Mouse (Mus musculus): Measurements from ENCODE around the gene Mapk8ip1. TPM values are rescaled to one million over a fixed set of nuclear protein-coding genes. Genes with fewer than 3 reads are reported as not detected.

Gene Mapk8ip1
- 100 to 1,000 TPM; 414 to 421 TPM for total RNA-seq (2021)

DNA sequence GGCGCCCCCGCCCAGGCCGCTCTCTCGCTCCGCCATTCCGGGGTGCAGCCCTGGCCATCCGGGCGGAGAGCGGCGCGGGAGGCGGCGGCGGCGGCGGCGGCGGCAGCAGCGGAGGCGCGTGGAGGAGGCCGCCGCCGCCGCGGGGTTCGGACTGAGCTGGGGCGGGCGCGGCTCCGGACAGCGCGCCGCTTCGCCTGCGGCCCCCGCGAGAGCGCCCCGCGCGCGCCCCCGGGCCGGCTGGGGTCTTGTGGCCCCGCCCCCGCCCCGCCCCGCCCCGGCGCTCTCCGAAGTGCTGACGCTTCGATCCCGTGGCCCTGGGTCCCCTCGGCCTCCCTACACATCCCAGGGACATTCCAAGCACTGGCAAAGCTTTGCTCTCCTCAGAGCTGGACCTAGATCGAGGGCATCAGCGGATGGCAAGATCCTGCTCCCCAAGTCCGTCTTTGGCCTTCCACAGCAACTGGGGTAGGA lies at the start of gene Mapk8ip1:
Gene Mapk8ip1 (minus strand): TSS at position 173 of the 471 bp plus-strand sequence.
- DNase-seq (ENCODE audit: extremely low spot score in 1 of 2, low spot score in 2 of 2), result peak in 1 of 2 experiments; percentile 61
- intact Hi-C loops (cut with DNase I), result no loop called here

DNA sequence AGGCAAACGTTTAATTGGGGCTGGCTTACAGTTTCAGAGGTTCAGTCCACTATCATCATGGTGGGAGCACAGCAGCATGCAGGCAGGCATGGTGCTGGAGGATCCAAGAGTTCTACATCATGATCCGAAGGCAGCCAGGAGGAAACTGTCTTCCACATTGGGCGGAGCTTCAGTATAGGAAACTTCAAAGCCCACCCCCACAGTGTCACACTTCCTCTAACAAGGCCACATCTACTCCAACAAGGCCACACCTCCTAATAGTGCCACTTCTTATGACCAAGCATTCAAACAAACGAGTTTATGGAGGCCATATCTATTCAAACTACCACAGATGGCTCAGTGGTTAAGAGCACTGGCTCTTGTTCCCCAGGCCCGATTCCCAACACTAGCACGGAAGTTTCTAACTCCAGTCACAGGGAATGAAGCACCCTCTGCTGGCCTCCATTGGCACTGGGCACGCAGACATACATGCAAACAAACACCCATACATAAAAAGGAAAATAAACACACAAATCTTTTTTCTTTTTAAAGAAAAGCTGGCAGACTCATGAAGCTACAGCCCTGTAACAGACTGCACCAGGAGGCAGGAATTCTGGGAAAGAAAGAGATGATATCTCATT lies 46.2 kb upstream of the Mapk8ip1 start:
- no peak for DNase-seq (ENCODE audit: extremely low spot score in 1 of 2, low spot score in 2 of 2)
- intact Hi-C loops (cut with DNase I), result no loop called here

DNA sequence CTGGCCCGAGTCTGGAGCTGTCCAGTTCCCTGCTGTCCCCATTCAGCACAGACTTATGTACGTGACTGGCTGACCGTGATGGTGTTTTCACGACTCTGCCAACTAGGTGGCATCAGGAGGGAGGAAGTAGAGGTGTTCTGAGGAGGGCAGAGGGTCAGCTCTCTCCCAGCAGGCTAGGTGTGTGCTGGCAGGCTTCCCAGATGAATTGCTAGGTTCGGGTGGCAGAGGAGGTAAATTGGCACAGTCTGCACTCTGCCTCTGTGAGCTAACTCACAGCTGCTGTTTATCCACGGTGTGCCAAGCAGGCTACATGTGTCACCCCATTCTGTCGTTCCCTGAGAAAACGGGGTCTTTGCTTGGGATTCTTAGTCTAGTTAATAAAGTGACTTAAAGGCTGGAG lies 45.6 kb upstream of the Mapk8ip1 start:
- DNase-seq (ENCODE audit: extremely low spot score in 1 of 2, low spot score in 2 of 2), result no peak

DNA sequence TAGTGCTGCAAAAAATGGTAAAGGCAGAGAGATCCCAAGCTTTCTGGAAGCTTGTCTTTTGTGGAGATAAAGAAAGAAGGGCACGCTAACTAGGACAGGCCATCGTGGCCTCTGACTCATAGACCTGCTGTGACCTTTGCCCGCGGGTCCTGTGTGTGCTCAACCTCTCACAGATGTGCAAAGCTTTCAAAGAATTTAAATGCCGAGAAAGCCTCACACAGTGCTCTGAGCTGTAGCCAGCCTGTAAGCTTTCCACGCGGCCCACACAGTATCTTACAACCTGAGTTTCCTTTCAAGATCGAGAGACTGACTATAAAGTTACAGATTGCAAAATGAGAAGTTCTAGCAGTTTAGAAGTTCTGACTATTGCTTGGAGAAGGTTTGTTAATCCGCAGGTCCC lies 44.8 kb upstream of the Mapk8ip1 start:
- intact Hi-C loops (cut with DNase I), result no loop called here
- DNase-seq (ENCODE audit: extremely low spot score in 1 of 2, low spot score in 2 of 2), result no peak

More for the DNA sequence above, 45.6 kb upstream of the Mapk8ip1 start:
- intact Hi-C loops (cut with DNase I), result no loop called here

DNA sequence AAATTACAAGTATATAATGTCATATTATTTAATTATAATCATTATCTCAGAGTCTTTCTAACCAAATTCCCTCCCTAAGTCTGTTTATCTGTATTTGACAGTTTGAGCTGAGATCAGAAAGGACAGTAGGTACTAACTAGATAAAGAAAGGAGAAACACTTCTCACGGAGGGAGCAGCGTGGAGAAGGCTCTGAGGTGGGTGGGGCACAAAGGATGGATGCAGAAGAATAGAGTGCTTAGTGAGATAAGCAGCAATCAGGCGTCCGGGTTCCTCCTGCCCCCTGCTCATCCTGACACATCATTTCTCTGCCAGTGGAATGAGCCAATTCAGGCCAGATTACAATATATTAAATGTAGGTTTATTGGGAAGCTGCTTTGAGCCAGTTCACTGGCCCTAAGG lies 43.3 kb upstream of the Mapk8ip1 start:
- no peak for DNase-seq (ENCODE audit: extremely low spot score in 1 of 2, low spot score in 2 of 2)
- intact Hi-C loops (cut with DNase I), result no loop called here

GRCm38 (mm10) chr2:92443313-92443712 lies 42.2 kb upstream of the Mapk8ip1 start:
- intact Hi-C loops (cut with DNase I), result no loop called here
- DNase-seq (ENCODE audit: extremely low spot score in 1 of 2, low spot score in 2 of 2), result no peak

DNA sequence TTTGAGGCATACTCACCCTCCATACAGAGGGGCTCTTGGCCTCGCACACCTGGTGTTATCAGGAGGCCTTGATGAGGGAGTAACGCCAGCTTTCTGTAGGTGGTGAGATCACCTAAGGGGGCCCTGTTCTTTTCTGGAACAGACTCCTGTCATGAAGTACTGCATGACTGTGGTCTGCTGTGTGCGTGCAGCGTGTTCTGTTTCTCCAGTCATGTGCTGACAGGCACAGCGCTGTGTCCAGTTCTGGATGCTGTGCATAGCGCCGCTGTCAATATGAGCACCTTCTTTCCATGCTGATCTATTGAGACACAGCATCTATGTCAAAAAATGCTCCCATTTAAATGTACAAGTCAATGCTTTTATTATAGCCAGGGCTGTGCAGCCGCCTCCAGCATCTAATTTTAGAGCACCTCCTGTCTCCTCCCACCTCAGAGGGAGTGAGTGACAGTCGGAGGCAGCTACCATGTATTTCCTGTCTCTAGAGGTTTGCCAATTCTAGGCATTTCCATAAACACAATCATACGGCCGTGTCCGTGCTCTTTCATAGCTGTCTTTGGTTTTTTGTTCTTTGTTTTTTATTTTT lies 41.4 kb upstream of the Mapk8ip1 start:
- intact Hi-C loops (cut with DNase I), result no loop called here

DNA sequence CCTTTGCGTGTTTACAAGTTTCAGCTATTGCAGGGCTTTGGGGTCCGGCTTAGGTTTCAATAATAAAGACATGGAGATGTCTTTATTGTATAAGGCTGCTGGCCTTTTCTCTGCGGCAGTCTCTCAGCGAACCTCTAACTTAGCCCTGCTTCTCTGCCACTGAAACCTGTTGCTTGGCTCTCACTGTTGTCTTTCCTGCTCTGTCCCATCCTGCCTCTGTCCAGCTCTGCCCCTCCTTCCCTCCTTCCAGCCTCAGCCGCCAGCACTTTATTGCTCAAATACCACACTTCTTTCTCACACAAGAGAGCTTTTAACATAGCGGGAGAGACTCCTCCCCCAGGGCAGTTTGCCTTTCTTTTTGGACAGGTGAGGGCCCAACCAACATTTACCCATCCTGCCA lies 39.4 kb upstream of the Mapk8ip1 start:
- no peak for DNase-seq (ENCODE audit: extremely low spot score in 1 of 2, low spot score in 2 of 2)
- intact Hi-C loops (cut with DNase I), result no loop called here

More for the DNA sequence above, 41.4 kb upstream of the Mapk8ip1 start:
- no peak for DNase-seq (ENCODE audit: extremely low spot score in 1 of 2, low spot score in 2 of 2)

DNA sequence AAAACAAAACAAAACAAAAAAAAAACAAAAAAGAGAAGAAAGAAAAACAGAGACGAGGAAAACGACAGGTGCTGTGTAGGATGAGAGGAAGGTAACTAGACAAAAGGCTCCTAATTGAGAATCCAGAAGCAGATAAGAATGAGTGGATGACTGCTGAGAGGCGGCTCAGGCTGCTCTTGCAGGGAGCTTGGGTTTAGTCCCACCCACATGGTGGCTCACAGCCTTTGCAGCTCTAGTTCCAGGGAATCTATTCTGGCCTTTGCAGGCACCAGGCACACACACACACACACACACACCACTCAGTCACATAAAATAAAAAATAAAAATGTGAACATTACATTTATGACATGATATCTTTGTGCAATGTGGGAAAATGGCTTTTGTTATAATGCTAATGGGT lies 37.5 kb upstream of the Mapk8ip1 start:
- DNase-seq (ENCODE audit: extremely low spot score in 1 of 2, low spot score in 2 of 2), result no peak

DNA sequence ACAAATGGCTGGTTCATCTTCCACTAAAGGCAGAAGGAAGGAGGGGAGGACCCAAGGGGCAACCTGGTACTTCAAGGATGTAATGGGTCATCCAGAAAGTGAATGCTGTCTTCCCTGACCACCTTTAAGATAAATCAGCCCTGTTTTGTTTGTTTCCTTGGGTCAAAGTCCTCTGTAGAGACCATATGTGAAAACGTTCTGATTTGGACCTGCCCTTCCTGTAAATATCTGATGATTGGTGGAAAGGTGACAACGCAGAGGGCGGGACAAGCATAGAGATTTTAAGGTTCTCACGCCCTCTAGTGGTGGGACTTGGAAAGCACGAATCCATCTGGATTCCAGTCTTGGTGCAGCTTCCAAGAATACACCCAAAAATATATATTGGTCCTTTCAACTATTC lies 36.8 kb upstream of the Mapk8ip1 start:
- intact Hi-C loops (cut with DNase I), result loop anchor here (10.0 kb wide), 2 partner anchors 123 to 453 kb away; no protein-coding TSS in a partner anchor
- DNase-seq (ENCODE audit: extremely low spot score in 1 of 2, low spot score in 2 of 2), result peak; percentile 79 to 82

More for the DNA sequence above, 37.5 kb upstream of the Mapk8ip1 start:
- intact Hi-C loops (cut with DNase I), result loop anchor here (10.0 kb wide), 2 partner anchors 124 to 454 kb away; no protein-coding TSS in a partner anchor

DNA sequence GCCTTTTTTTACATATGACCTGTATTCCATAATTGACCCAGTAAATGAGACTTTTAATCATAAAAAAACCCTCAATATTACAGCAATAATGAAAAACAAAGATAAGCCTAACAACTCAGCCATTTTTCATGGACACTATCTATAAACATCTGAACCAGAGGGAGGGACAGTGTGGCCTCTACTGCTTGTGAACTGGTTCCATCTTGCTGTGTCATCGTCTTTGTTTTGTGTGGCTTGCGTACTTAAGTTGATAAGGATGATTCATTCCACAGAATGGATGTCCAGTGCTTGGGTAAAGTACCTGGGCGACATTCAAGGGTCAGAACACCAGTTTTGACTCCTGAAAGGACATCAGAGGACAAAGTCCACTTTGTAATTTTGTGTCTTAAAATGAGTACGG lies 36.3 kb upstream of the Mapk8ip1 start:
- DNase-seq (ENCODE audit: extremely low spot score in 1 of 2, low spot score in 2 of 2), result no peak
- intact Hi-C loops (cut with DNase I), result loop anchor here (10.0 kb wide), 2 partner anchors 123 to 453 kb away; no protein-coding TSS in a partner anchor

DNA sequence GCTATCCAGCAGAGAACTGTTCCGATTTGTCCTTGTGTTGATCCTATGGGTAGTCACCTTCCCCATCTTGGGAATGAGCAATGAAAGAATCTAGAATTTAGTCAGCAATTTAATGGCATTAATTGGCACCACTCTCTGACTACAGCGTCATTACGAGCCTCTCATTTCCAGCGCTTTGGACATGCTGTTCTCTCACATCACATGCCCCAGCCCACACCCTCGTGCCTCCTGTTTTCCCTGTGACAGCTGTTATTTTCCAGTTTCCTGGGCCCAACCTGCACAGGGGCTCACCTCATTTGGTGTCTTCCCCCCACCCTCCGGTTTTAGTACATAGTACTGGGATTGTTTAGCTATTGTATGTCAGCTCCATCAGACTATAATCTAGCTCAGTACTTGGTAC lies 34.0 kb upstream of the Mapk8ip1 start:
- DNase-seq (ENCODE audit: extremely low spot score in 1 of 2, low spot score in 2 of 2), result no peak
- intact Hi-C loops (cut with DNase I), result loop anchor here (10.0 kb wide), 2 partner anchors 120 to 450 kb away; no protein-coding TSS in a partner anchor

DNA sequence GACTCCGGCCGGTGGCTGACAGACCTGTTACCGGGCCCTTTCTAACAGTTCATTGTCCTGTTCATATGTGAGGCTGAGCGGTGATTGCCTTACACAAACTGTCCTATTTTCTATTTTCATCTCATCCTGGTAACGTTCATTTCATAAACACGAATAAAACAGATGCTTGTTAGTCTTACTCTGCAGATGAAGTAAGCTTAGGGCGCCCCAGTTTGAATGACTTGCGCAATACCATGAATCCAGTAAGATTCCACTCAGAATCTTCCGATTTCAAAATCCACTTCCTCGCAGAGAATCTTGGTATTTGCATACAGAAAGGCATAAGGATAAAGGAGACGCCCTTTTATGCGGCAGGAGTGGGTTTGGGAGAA lies 33.3 kb upstream of the Mapk8ip1 start:
- intact Hi-C loops (cut with DNase I), result loop anchor here (10.0 kb wide), 2 partner anchors 120 to 450 kb away; no protein-coding TSS in a partner anchor
- no peak for DNase-seq (ENCODE audit: extremely low spot score in 1 of 2, low spot score in 2 of 2)

GRCm38 (mm10) chr2:92433578-92434374 lies 32.7 kb upstream of the Mapk8ip1 start, which contains the start of gene Cry2:
TSS of gene Cry2 (minus strand) at chr2:92434043.
- DNase-seq (ENCODE audit: extremely low spot score in 1 of 2, low spot score in 2 of 2), result peak; percentile 99
- intact Hi-C loops (cut with DNase I), result loop anchor here (10.0 kb wide), 2 partner anchors 119 to 449 kb away; no protein-coding TSS in a partner anchor

DNA sequence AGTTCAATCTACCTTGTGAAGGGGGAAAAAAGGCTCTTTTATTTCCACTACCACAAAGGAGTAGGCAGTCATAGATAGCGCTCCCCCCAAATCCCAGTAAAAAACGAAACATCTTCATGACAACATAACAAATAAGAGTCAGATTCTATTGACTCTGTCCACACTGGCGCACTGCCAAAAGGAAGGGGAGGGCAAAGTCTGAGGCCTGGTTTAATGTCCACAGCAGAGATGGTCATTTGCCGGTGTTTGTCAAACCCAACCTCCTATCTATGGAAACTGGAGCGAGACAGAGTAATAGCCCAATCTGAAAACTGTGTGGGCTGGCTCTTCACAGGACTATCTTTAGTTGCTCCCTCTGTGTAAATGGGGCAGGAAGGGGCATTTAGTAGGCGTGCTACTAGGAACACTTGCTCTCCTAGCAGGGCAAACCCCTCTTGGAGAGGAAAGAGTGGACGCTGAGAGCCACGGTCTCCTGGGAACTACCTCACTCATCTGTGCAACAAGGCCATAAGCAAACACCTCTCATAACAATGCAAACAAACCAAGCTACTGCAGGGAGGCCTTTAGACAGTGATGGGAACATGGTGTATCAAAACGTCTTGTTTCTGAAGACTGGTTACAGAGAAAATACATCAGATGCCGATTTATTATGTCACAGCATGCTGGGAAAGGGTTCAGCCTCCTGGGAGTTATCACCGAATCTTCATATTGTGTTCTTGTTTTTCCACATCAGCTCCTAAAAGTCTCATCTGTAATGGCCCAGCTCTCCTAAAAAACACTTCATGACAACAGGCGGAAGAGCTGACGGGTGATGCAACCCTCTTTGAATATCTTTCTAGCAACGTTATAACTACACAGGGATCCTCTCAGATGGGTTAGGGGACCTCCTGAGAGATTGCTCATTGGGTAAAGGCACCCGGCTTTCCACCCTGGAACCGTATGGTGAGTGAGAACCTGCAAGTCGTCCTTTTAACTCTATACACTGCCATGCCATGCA lies 31.5 kb upstream of the Mapk8ip1 start:
- intact Hi-C loops (cut with DNase I), result loop anchor here (10.0 kb wide), 2 partner anchors 118 to 448 kb away; no protein-coding TSS in a partner anchor
- peak in 1 of 2 experiments; percentile 74 for DNase-seq (ENCODE audit: extremely low spot score in 1 of 2, low spot score in 2 of 2)

DNA sequence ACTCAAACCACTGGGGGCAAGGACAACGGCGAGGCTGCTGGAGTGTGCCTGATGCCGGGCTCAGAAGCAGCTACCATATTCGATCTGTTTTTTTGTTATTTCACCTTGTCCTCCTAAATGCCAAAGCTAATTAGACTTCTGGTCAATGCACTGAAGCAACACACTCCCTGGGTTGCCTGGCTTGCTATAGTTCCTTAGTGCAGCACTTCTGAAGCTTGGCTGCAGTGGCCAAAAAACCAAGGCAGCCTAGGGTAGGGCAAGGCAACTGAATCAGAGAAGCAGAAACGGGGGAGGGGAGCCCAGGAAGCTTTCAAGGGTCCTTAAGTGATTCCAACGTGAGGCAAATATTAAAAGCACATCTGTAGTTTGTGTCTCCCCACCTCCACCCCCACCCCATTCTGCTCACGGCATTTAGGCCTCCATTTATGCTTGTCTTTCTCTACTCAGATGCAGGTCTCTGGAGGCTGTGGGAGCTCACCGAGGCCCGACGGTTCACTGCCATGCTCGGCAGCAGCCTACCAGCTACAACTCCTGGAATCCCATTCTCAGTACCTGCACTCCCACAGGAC lies 30.6 kb upstream of the Mapk8ip1 start:
- DNase-seq (ENCODE audit: extremely low spot score in 1 of 2, low spot score in 2 of 2), result no peak
- intact Hi-C loops (cut with DNase I), result loop anchor here (10.0 kb wide), 2 partner anchors 117 to 447 kb away; no protein-coding TSS in a partner anchor

DNA sequence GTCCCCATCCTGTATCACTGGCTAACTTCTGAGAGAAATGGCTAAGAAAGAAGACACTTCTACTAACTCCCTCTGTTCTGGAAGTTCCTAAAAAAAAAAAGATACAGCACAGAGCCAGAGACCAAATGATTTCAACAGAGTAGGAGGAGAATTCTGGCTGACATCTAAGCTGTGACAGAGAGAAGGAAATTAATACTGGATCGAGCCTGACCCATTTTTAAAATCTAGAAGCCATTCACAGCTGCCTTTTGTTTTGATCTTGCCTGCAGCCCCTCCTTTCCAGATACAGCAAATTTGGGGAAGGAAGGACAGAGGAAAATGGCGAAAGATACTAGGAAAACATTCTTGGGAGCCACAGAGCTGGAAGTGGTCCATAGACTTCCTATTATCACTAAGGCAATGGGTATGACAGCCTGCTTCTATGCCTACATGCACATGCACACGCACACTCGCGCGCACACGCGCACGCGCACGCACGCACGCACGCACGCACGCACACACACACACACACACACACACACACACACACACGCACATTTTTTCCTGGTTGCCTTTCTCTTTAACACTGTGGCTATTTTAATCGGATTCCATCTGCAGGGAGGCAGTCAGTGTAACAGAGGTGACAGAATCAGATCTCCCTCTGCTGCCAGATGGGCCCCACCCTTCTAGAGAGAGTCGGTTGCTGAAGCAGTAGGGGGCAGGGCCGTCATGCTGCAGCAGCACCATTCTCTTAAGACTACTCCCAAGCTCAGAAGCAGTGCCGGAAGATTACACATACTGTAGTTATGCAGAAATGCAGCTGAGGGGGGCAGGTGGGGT lies 29.9 kb upstream of the Mapk8ip1 start:
- DNase-seq (ENCODE audit: extremely low spot score in 1 of 2, low spot score in 2 of 2), result peak; percentile 67 to 80
- intact Hi-C loops (cut with DNase I), result loop anchor here (10.0 kb wide), 2 partner anchors 116 to 446 kb away; no protein-coding TSS in a partner anchor
